Mouse (Mus musculus) limb, embryonic 14.5 days (tissue): Measurements from ENCODE around the gene 1700003H04Rik. TPM values are rescaled to one million over a fixed set of nuclear protein-coding genes. Genes with fewer than 3 reads are reported as not detected.

Experiments
- ATAC-seq: fragments of 200-750 bp; cut with Nextera tagmentation; 2 replicates; pipeline ENCODE4 v1.8.0; 2017; ENCODE audit warnings: low read depth, moderate number of reproducible peaks, moderate TSS enrichment; ENCODE audit not compliant: low FRiP score
- DNase-seq: peaks from one replicate; pipeline ENCODE4 v3.0.0-alpha.2; 2015; ENCODE audit warnings: low spot score
- H3K27ac ChIP-seq: fragments of 300-500 bp; sonication (generic); replicated peaks from 2 replicates; pipeline ENCODE4 v1.5.1; 2014; ENCODE audit warnings: low read depth, mild to moderate bottlenecking, low read length, moderate library complexity, mixed read lengths
- H3K27me3 ChIP-seq: fragments of 300-500 bp; sonication (generic); 2 replicates; pipeline ENCODE4 v1.6.1; 2014; ENCODE audit warnings: low read length, mixed read lengths; ENCODE audit not compliant: control insufficient read depth, insufficient read depth
- H3K36me3 ChIP-seq: fragments of 300-500 bp; sonication (generic); 2 replicates; pipeline ENCODE4 v1.6.1; 2014; ENCODE audit warnings: mild to moderate bottlenecking, low read length, moderate library complexity, mixed read lengths; ENCODE audit not compliant: control insufficient read depth, insufficient read depth
- H3K4me1 ChIP-seq: fragments of 300-500 bp; sonication (generic); 2 replicates; pipeline ENCODE4 v1.6.1; 2014; ENCODE audit warnings: antibody characterized with exemption, low read length, mixed read lengths; ENCODE audit not compliant: control insufficient read depth, insufficient read depth
- H3K4me2 ChIP-seq: fragments of 300-500 bp; sonication (generic); replicated peaks from 2 replicates; pipeline ENCODE4 v1.6.1; 2014; ENCODE audit warnings: low read depth, mild to moderate bottlenecking, low read length, moderate library complexity; ENCODE audit not compliant: severe bottlenecking
- H3K4me3 ChIP-seq: fragments of 300-500 bp; sonication (generic); replicated peaks from 2 replicates; pipeline ENCODE4 v1.5.1; 2014; ENCODE audit warnings: low read length
- H3K9ac ChIP-seq: fragments of 300-500 bp; sonication (generic); 2 replicates; pipeline ENCODE4 v1.6.1; 2014; ENCODE audit warnings: mild to moderate bottlenecking, low read depth, low read length, moderate library complexity; ENCODE audit not compliant: severe bottlenecking
- H3K9me3 ChIP-seq: fragments of 300-500 bp; sonication (generic); 2 replicates; pipeline ENCODE4 v1.6.1; 2016; ENCODE audit warnings: low read length; ENCODE audit not compliant: control insufficient read depth
- POLR2A ChIP-seq: fragments of 200-500 bp; IDR thresholded peaks from 2 replicates; pipeline ENCODE4 v1.8.0; 2012; ENCODE audit warnings: inconsistent platforms, mild to moderate bottlenecking, moderate library complexity, borderline replicate concordance; ENCODE audit not compliant: insufficient read depth, insufficient read length; ENCODE audit errors: extremely low read depth
- WGBS: fragments of 180-500 bp; shearing (Covaris S2); extraction: QIAGEN DNeasy Blood & Tissue Kit; methylation state at CpG from one replicate; pipeline ENCODE4 v1.1.7; 2014; 5-methylcytosine and 5-hydroxymethylcytosine counted together
- polyA plus RNA-seq, 2 experiments: library from polyadenylated mRNA; depleted of rRNA in 1 of 2; stranded (reverse) in 1 of 2; unstranded in 1 of 2; fragments of >200 nt; fragmentation: Nextera tagmentation in 1 of 2; extraction: Ambion mirVana in 1 of 2; gene quantifications; 2 replicates each; pipeline versions ENCODE4 v1.2.1 to v1.2.3; 2012 to 2014

Gene 1700003H04Rik
- polyA plus RNA-seq, 2 experiments, result not detected

DNA sequence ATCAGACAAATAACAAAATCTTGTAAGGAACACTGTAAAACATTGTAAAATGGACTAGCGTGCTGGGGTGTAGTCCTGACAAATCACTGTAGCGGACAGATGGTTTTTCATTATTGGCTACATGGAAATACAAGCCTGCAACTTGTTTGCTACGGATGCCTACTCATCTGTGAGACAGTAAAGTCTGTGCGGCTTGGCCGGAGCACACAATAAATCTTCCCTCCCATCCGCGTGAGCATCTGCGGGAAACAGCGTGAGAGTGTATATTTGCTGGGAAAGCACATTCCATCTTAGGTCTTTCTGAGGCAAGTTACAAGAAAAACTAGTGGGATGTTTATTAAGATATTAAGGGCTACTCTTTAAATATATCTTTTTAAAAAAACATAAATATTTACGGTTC lies 32.0 kb downstream of the 1700003H04Rik start:
- Histone ChIP-seq H3K9me3 (no peaks in the 10 kb centered on the region), H3K36me3 (no peaks in the 10 kb centered on the region), H3K4me1 (no peaks in the 10 kb centered on the region), H3K27ac (no peak overlapping the region), H3K9ac (no peak overlapping the region), H3K27me3 (no peaks in the 10 kb centered on the region), H3K4me2 (no peak overlapping the region), H3K4me3 (no peak overlapping the region)
- 67% methylated on average over 10 of the region's 10 CpGs for WGBS
- no peak for TF ChIP-seq POLR2A
- DNase-seq, result peak; percentile 3
- no peak for ATAC-seq

DNA sequence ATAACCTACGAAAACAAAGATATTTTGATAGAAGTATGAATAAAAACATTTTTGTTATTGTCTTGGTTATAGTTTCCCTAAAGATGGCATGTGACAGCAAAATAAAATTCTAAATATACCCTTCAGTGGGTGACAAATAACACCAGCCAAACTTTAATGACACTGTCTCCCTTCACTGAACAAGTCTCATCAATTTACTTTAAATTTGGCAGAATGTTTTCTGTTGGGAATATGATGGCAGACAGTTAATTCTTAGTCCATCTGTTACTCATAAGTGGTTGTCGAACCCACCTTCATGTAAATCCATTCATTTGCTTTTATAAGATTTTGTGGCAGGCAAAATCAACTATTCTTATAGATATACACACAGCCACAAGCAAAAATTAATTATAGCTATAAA lies 42.6 kb downstream of the 1700003H04Rik start:
- 65% methylated on average over 2 of the region's 2 CpGs for WGBS
- no peak overlapping the region for H3K4me3 ChIP-seq

DNA sequence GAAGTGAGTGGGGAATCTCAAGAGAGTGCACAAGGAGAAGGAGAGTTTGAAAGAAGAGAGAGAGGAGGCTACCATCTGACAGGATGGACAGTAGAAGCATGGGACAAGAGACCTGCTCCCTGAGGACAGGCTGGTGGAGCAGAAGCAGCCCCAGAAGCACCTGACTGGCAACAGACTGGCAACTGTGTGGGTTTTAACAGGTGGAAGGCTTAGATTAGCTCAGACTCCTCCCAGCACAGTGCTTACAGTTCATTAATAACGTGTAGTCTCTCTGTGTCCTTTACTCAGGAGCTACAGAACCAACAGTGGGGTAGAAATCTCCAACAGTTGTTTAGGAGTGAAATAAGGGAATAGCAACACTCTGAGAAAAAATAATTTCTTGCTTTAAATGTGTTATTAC lies 44.3 kb downstream of the 1700003H04Rik start:
- no peak for DNase-seq
- no peaks in the 10 kb centered on the region for H3K36me3 ChIP-seq
- H3K9me3 ChIP-seq, result no peaks in the 10 kb centered on the region
- no peaks in the 10 kb centered on the region for H3K4me1 ChIP-seq
- no peaks in the 10 kb centered on the region for H3K27me3 ChIP-seq
- no peak overlapping the region for H3K27ac ChIP-seq
- no peak overlapping the region for H3K9ac ChIP-seq
- 50% methylated on average over 1 of the region's 1 CpGs for WGBS
- ATAC-seq, result no peak
- H3K4me2 ChIP-seq, result no peak overlapping the region
- H3K4me3 ChIP-seq, result no peak overlapping the region
- TF ChIP-seq POLR2A, result no peak

More for the DNA sequence above, 42.6 kb downstream of the 1700003H04Rik start:
- H3K27ac ChIP-seq, result no peak overlapping the region
- TF ChIP-seq POLR2A, result no peak
- no peaks in the 10 kb centered on the region for H3K36me3 ChIP-seq
- no peak overlapping the region for H3K9ac ChIP-seq
- DNase-seq (no peak), ATAC-seq (no peak)
- H3K4me1 ChIP-seq, result no peaks in the 10 kb centered on the region
- H3K27me3 ChIP-seq, result no peaks in the 10 kb centered on the region
- no peak overlapping the region for H3K4me2 ChIP-seq
- H3K9me3 ChIP-seq, result no peaks in the 10 kb centered on the region

DNA sequence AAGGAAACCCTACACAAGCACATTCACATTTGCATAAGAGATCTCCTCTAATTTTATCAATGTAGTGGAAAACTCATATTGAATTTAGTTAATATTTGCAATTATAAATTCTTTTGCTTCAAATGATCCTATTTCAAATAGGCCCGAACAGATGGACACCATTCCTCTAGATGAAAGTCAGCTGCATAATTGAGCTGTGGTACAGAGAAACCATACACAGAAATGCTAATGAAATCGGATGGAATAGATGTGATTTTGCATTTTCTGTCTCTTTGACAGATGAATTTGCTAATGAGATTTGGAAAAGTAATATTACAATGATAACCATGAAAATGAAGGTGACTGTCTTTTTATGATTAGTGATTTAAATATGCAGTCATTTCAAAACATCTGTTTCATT lies 62.1 kb downstream of the 1700003H04Rik start:
- H3K4me1 ChIP-seq, result no peaks in the 10 kb centered on the region
- ATAC-seq, result no peak
- no peaks in the 10 kb centered on the region for H3K9me3 ChIP-seq
- no peak overlapping the region for H3K4me3 ChIP-seq
- H3K36me3 ChIP-seq, result no peaks in the 10 kb centered on the region
- H3K27me3 ChIP-seq, result no peaks in the 10 kb centered on the region
- H3K4me2 ChIP-seq, result no peak overlapping the region
- no peak for TF ChIP-seq POLR2A
- WGBS, result 82% methylated on average over 2 of the region's 2 CpGs
- DNase-seq, result no peak
- no peak overlapping the region for H3K9ac ChIP-seq
- H3K27ac ChIP-seq, result no peak overlapping the region

Other genes starting within 250 kb of the 1700003H04Rik start
- not detected in 2 replicates for gene 1700006A11Rik, start 155.1 kb downstream of the 1700003H04Rik start, polyA plus RNA-seq (2012; rRNA removed)
- not detected in 2 replicates for gene 1700006A11Rik, start 155.1 kb downstream of the 1700003H04Rik start, polyA plus RNA-seq (2014; fragmentation: Nextera tagmentation; extraction: Ambion mirVana)